Mouse (Mus musculus) hindbrain, embryonic 11.5 days (tissue): ENCODE data around the gene Speg. TPM values are rescaled to one million over a fixed set of nuclear protein-coding genes. Genes with fewer than 3 reads are reported as not detected.

ENCODE experiments used
- ATAC-seq: fragments of 200-750 bp; cut with Nextera tagmentation; 2 replicates; pipeline ENCODE4 v1.8.0; 2017; ENCODE audit warnings: mild to moderate bottlenecking, moderate TSS enrichment, moderate library complexity; ENCODE audit not compliant: low FRiP score
- DNase-seq: peaks from one replicate; pipeline ENCODE4 v3.0.0-alpha.2; 2015; ENCODE audit warnings: low spot score
- H3K27ac ChIP-seq: fragments of 300-500 bp; sonication (generic); 2 replicates; pipeline ENCODE4 v1.5.1; 2014; ENCODE audit warnings: mild to moderate bottlenecking, low read depth, low read length
- H3K27me3 ChIP-seq: fragments of 300-500 bp; sonication (generic); 2 replicates; pipeline ENCODE4 v1.6.1; 2014; ENCODE audit warnings: mild to moderate bottlenecking, low read length, moderate library complexity, mixed read lengths; ENCODE audit not compliant: control insufficient read depth, insufficient read depth
- H3K36me3 ChIP-seq: fragments of 300-500 bp; sonication (generic); 2 replicates; pipeline ENCODE4 v1.6.1; 2014; ENCODE audit warnings: mild to moderate bottlenecking, low read length, moderate library complexity, mixed read lengths; ENCODE audit not compliant: control insufficient read depth, insufficient read depth
- H3K4me1 ChIP-seq: fragments of 300-500 bp; sonication (generic); replicated peaks from 2 replicates; pipeline ENCODE4 v1.6.1; 2014; ENCODE audit warnings: low read length, mixed read lengths; ENCODE audit not compliant: control insufficient read depth, insufficient read depth
- H3K4me2 ChIP-seq: fragments of 300-500 bp; sonication (generic); replicated peaks from 2 replicates; pipeline ENCODE4 v1.6.1; 2014; ENCODE audit warnings: mild to moderate bottlenecking, low read depth, low read length
- H3K4me3 ChIP-seq: fragments of 300-500 bp; sonication (generic); 2 replicates; pipeline ENCODE4 v1.5.1; 2014; ENCODE audit warnings: low read depth, low read length
- H3K9ac ChIP-seq: fragments of 300-500 bp; sonication (generic); 2 replicates; pipeline ENCODE4 v1.6.1; 2014; ENCODE audit warnings: low read depth, low read length
- H3K9me3 ChIP-seq: fragments of 300-500 bp; sonication (generic); 2 replicates; pipeline ENCODE4 v1.6.1; 2016; ENCODE audit warnings: low read length; ENCODE audit not compliant: control insufficient read depth
- WGBS: fragments of 180-500 bp; shearing (Covaris S2); extraction: QIAGEN DNeasy Blood & Tissue Kit; methylation state at CpG from one replicate; pipeline ENCODE4 v1.1.7; 2014; 5-methylcytosine and 5-hydroxymethylcytosine counted together
- polyA plus RNA-seq: library from polyadenylated mRNA; unstranded; fragments of >200 nt; fragmentation: Nextera tagmentation; extraction: Ambion mirVana; gene quantifications from 2 replicates; pipeline ENCODE4 v1.2.1, GENCODE M21; 2014

The Speg gene
- polyA plus RNA-seq, 1 experiment from 2014 or later, result 11.1 TPM

DNA sequence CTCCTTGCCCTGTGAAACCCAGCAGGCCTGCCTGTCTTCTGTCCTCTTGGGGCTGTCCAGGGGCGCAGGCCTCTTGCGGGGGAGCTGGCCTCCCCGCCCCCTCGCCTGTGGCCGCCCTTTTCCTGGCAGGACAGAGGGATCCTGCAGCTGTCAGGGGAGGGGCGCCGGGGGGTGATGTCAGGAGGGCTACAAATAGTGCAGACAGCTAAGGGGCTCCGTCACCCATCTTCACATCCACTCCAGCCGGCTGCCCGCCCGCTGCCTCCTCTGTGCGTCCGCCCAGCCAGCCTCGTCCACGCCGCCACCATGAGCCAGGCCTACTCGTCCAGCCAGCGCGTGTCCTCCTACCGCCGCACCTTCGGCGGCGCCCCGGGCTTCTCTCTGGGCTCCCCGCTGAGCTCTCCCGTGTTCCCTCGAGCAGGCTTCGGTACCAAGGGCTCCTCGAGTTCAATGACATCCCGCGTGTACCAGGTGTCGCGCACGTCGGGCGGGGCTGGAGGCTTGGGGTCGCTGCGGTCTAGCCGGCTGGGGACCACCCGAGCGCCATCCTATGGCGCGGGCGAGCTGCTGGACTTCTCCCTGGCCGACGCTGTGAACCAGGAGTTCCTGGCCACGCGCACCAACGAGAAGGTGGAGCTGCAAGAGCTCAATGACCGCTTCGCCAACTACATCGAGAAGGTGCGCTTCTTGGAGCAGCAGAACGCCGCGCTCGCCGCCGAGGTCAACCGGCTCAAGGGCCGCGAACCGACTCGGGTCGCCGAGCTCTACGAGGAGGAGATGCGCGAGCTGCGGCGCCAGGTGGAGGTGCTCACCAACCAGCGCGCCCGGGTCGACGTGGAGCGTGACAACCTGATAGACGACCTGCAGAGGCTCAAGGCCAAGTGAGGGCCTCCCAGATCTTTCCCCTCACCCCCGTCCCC, 14.7 kb upstream of the Speg start, which contains the start of gene Des:
Gene Des, plus strand, starts transcription at position 218 of the 920 bp plus-strand sequence.
- WGBS, result 1% methylated on average over 80 of the region's 80 CpGs
- H3K27ac ChIP-seq, result no peak within 1 kb of the TSS
- H3K4me3 ChIP-seq, result peak within 1 kb of the TSS; percentile 32
- no peak within 1 kb of the TSS for H3K9ac ChIP-seq
- no peaks in the 10 kb centered on the region for H3K36me3 ChIP-seq
- peaks cover 26% of the 10 kb centered on the region for H3K27me3 ChIP-seq
- H3K4me2 ChIP-seq, result peak within 1 kb of the TSS; percentile 49
- H3K9me3 ChIP-seq, result no peaks in the 10 kb centered on the region
- no peak for ATAC-seq
- H3K4me1 ChIP-seq, result 0 out of 2 replicates have a peak, but pooled peaks cover 6% of the 10 kb centered on the region
- peak; percentile 53 for DNase-seq

- Histone ChIP-seq H3K27ac (no peak overlapping the region), H3K9me3 (no peaks in the 10 kb centered on the region), H3K4me1 (0 out of 2 replicates have a peak, but pooled peaks cover 6% of the 10 kb centered on the region), H3K4me3 (no peak overlapping the region), H3K27me3 (peaks cover 26% of the 10 kb centered on the region), H3K36me3 (no peaks in the 10 kb centered on the region), H3K9ac (no peak overlapping the region), H3K4me2 (peak overlapping the region; percentile 49; the same call in 1 of the 2 replicates)
- 33% methylated on average over 4 of the region's 4 CpGs for WGBS
- ATAC-seq, result no peak
- no peak for DNase-seq
Observed at GRCm38 (mm10) chr1:75361123-75361522, 14.0 kb upstream of the Speg start.

GRCm38 (mm10) chr1:75361750-75362149, 13.3 kb upstream of the Speg start:
- ATAC-seq, result no peak
- Histone ChIP-seq H3K9me3 (no peaks in the 10 kb centered on the region), H3K9ac (no peak overlapping the region), H3K4me2 (no peak overlapping the region), H3K4me3 (no peak overlapping the region), H3K27me3 (peaks cover 26% of the 10 kb centered on the region), H3K27ac (no peak overlapping the region), H3K4me1 (0 out of 2 replicates have a peak, but pooled peaks cover 6% of the 10 kb centered on the region), H3K36me3 (no peaks in the 10 kb centered on the region)
- DNase-seq, result no peak
- 35% methylated on average over 4 of the region's 4 CpGs for WGBS

DNA sequence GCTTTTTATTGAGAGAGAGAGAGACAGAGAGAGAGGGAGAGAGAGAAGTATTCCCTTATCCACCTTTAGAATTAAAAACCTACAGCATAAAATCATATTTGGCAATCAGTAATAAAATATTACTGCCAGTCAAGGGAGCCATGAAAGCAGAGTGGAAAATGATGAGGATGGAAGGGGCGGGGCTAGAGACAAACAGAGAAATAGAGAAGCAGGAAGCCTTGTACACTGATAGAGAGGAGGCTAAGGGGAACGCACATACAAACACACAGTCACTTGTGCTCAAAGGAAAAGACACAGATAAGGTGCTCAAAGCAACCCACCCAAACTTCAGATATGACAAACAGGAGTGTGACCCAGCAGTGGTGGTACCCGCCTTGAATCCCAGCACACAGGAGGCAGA, 11.2 kb upstream of the Speg start:
- DNase-seq (no peak), ATAC-seq (no peak)
- no peak overlapping the region for H3K4me3 ChIP-seq
- no peaks in the 10 kb centered on the region for H3K9me3 ChIP-seq
- H3K4me2 ChIP-seq, result no peak overlapping the region
- H3K36me3 ChIP-seq, result no peaks in the 10 kb centered on the region
- H3K27ac ChIP-seq, result no peak overlapping the region
- H3K9ac ChIP-seq, result no peak overlapping the region
- 85% methylated on average over 3 of the region's 3 CpGs for WGBS
- H3K4me1 ChIP-seq, result 0 out of 2 replicates have a peak, but pooled peaks cover 6% of the 10 kb centered on the region
- peaks cover 26% of the 10 kb centered on the region for H3K27me3 ChIP-seq

GRCm38 (mm10) chr1:75365510-75366137, 9.5 kb upstream of the Speg start:
- Histone ChIP-seq H3K27ac (no peak overlapping the region), H3K4me1 (0 out of 2 replicates have a peak, but pooled peaks cover 2% of the 10 kb centered on the region), H3K36me3 (no peaks in the 10 kb centered on the region), H3K27me3 (peaks cover 9% of the 10 kb centered on the region), H3K4me3 (no peak overlapping the region), H3K9me3 (no peaks in the 10 kb centered on the region), H3K4me2 (no peak overlapping the region), H3K9ac (no peak overlapping the region)
- WGBS, result 90% methylated on average over 14 of the region's 14 CpGs
- ATAC-seq, result no peak
- DNase-seq, result no peak

- no peaks in the 10 kb centered on the region for H3K9me3 ChIP-seq
- DNase-seq, result no peak
- 43% methylated on average over 25 of the region's 25 CpGs for WGBS
Observed at GRCm38 (mm10) chr1:75369360-75369983, 5.6 kb upstream of the Speg start.

DNA sequence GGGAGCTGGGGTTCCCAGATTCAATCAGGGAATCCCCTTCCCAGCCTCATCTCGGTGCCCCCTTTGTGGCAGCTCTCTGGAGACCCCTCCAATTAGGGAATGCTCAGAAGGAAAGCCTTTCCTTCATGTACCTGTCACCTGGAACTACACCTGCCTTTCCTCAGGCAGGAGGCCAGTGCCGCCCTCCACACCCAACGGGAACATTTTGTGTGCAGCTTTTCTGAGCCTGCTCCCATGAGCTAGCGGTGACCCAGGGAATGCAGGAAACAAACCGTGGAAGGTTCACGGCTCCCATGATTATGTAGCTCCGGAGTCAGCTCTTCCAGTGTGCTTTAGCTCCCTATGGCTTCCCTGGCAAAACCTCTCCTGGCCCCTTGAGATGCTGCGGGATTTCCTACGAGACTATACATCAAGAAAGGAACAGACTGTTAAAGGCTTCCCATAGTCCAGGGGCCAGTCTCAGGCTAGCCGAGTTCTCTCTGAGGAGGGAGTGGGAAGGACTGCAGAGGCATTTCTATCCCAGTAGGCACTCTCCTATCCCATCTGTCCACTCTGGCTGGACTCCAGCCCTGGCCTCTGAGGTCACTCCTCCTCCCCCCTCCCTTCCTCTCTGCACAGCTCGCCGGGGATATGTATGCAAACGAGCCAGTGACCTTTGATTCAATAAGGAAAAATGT, 5.0 kb upstream of the Speg start:
- 52% methylated on average over 13 of the region's 13 CpGs for WGBS

More at GRCm38 (mm10) chr1:75369360-75369983, 5.6 kb upstream of the Speg start:
- no peaks in the 10 kb centered on the region for H3K36me3 ChIP-seq
- no peak overlapping the region for H3K9ac ChIP-seq
- no peak overlapping the region for H3K27ac ChIP-seq
- no peak overlapping the region for H3K4me3 ChIP-seq
- no peak for ATAC-seq
- no peak overlapping the region for H3K4me2 ChIP-seq
- peaks cover 2% of the 10 kb centered on the region; the same call in 1 of the 2 replicates for H3K27me3 ChIP-seq
- 0 out of 2 replicates have a peak, but pooled peaks cover 2% of the 10 kb centered on the region for H3K4me1 ChIP-seq

More for the DNA sequence above, 5.0 kb upstream of the Speg start:
- Histone ChIP-seq H3K4me1 (peaks cover 4% of the 10 kb centered on the region), H3K4me2 (no peak overlapping the region), H3K27me3 (peaks cover 9% of the 10 kb centered on the region), H3K9me3 (no peaks in the 10 kb centered on the region), H3K27ac (no peak overlapping the region), H3K36me3 (no peaks in the 10 kb centered on the region), H3K9ac (no peak overlapping the region), H3K4me3 (no peak overlapping the region)
- ATAC-seq (no peak), DNase-seq (no peak)
